Mouse (Mus musculus) retina, embryonic 14.5 days (tissue): ENCODE data around the gene Myg1.

Experiments
- DNase-seq: peaks from one replicate; pipeline ENCODE4 v3.0.0-alpha.2; 2015; ENCODE audit warnings: low spot score

The Myg1 gene

GRCm38 (mm10) chr15:102346444-102346843 lies 14.9 kb downstream of the Myg1 start:
- DNase-seq, result no peak

- DNase-seq, result peak; percentile 96
These were observed 18.8 kb downstream of the Myg1 start, which contains the start of gene Aaas for GRCm38 (mm10) chr15:102350138-102350941. TSS of gene Aaas (minus strand) at chr15:102350771.

DNA sequence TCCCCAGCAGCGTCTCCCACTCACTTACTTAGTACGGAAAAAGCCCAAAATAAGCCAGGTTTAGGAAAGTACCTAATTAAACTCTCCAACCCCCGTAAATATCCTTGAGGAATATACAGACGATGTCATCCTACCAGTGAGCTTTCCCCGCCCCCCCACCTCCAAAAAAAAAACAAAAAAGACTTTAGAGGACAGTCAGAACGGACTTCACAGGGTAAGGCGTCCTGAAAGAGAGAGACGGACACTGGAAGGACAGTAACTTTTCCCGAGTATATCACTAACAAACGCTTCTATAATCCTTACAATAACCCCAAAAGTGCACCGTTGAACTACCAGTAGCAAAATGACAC lies 19.4 kb downstream of the Myg1 start:
- DNase-seq, result no peak

GRCm38 (mm10) chr15:102352177-102352576 lies 20.7 kb downstream of the Myg1 start:
- no peak for DNase-seq

GRCm38 (mm10) chr15:102353986-102354385 lies 22.5 kb downstream of the Myg1 start:
- no peak for DNase-seq

GRCm38 (mm10) chr15:102355134-102355870 lies 23.8 kb downstream of the Myg1 start:
- DNase-seq, result peak; percentile 72

DNA sequence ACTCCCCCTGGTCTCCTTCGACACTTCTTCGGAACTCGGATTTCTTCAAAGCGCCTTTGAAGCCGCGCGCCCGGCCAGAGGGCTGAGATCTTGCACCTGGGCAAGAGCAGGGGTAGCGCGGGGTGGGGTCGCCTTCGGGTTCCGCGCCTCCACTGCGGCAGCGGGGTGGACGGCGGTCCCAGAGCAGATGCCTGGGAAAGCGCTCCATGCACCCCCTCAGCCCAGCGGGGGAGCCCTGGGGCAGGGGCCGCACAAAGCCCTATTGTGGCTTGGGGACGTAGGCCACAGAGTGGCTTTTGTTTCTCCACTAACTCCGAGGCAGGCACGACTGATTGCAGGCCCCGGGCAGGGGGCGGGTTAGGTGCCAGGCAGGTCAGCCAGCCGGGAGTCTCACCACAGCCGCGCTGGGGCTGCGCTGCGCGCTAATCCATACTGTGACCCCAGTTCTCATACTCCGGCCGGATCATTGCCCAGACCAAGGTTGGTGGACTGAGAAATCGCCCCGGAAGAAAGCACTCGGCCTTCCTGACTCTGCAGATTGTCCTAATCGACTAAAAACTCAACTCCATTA lies 24.4 kb downstream of the Myg1 start:
- peak; percentile 68 for DNase-seq

DNA sequence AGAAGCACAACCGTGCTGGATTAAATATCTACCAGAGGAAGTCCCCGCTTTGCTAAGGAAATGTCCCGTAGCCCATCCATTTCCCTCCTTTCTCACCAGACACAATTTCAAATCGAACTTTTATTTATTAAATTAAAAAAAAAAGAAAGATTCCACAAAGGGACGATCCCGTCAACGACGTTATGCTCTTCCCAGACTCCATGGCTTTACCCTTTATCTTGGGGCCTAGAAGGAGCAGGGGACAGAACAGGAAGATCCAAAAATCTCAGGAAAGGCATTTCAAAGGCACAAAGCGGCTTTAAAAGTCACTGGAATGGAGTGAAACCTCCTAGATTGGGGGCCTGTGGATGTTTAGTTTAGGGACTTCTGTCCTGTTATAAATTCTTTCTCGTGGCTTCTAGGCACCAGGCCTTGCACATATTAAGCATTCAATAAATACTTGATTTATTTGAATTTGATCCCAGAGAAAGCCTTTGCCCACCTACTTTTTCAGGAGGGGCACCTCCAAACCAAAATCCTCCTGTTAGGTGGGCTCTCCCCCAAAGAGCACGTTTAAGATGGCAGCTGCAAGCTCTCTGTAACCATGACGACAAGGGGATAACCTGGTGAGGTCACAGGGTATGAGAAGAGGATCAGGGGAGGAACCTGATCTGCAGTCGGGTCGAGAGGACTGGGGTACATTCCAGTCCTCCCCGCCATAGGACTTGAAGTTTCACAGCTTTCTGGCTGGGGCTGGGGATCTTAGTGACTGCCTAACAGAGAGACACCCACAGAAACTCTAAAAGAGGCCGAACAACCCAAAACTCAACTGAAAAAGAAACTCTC lies 25.2 kb downstream of the Myg1 start:
- DNase-seq, result no peak

DNA sequence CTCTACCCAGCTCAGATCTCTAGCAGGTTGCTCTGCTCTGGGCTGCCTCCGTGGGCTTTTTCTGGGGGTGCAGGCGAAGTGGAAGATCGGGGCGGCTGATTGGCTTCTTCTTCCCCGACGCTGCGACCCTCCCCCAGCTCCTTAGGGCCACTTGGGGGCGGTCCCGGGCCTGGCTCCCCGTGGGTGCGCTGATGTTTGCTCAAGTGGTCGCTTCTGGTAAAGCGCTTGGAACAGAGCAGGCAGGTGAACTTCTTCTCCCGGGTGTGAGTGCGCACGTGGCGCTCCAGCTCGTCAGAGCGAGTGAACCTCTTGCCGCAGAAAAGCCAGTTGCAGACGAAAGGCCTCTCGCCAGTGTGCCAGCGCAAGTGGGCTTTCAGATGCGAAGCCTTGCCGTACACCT lies 26.6 kb downstream of the Myg1 start:
- peak; percentile 63 for DNase-seq

DNA sequence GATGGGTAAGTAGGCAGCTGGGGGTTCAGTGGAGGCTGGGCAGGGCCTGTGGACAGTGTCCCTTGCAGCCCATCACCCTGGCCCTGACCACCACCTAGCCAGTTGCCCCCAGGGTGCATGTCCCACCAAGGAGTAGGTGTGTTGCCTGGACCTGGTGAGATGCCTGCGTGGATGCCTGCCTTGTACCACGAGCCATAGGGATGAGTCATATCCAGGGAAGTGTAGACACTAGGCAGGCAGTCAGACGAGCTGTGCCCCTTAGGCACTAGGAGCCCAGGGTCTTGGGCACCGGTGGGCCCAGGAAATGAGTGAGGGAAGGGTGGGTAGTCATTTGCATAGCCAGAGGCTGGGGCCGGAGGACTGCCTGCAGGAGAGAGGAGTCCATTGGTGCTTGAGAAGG lies 27.3 kb downstream of the Myg1 start:
- DNase-seq, result no peak

- DNase-seq, result no peak
These were observed 31.1 kb downstream of the Myg1 start for GRCm38 (mm10) chr15:102362648-102363047.

DNA sequence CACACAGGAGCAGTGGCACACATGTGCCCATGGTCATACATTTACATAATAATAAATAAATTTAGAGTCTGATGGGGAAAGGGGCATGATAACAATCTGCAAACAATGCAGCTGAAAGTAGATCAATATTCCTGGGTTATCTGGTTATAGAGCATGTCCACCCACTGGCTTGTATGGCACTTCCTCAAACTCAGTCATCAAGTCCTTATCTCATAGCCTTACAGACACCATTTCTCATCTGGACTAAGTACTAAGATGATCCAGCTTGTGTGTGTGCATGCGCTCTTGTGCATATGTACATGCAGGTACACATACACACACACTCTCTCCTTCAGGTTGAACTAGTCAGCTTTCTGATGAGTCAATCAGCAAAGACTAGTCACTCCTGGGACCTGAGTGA lies 33.2 kb downstream of the Myg1 start:
- DNase-seq, result no peak

- DNase-seq, result no peak
These were observed 34.7 kb downstream of the Myg1 start for GRCm38 (mm10) chr15:102366238-102366637.

DNA sequence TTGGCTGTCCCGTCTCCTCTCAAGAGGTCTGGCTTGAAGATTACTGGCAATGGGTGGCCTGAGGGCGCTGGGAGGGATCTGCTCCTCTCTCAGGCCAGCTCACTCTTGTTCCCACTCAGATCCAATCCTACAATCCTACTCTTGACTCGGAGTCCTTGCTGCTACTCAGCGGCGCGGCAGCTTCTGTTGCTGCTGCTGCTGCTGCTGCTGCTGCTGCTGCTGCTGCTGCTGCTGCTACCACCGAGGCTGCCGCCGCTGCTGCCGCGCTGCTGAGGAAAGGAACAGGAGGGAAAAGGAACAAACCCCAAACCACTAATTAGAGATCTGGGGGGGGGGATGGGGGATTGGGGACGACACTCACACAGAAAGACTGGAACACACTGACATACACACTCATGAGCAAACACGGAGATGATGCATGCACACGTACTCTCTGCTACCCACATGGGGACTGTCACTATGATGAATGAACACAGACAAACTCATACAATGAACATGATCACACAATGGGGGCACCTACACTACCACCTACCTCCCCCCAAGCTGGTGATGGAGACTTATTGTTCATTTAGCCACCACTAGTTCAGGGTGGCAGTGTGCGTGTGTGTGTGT lies 35.3 kb downstream of the Myg1 start, which contains the start of gene Sp7:
TSS of gene Sp7 (minus strand) at position 450 of the 612 bp plus-strand sequence.
- peak; percentile 48 for DNase-seq

- DNase-seq, result no peak
These were observed 38.5 kb downstream of the Myg1 start for GRCm38 (mm10) chr15:102369972-102370371.

GRCm38 (mm10) chr15:102370727-102371126 lies 39.2 kb downstream of the Myg1 start:
- no peak for DNase-seq

GRCm38 (mm10) chr15:102376453-102377162 lies 45.1 kb downstream of the Myg1 start:
- peak; percentile 49 for DNase-seq

DNA sequence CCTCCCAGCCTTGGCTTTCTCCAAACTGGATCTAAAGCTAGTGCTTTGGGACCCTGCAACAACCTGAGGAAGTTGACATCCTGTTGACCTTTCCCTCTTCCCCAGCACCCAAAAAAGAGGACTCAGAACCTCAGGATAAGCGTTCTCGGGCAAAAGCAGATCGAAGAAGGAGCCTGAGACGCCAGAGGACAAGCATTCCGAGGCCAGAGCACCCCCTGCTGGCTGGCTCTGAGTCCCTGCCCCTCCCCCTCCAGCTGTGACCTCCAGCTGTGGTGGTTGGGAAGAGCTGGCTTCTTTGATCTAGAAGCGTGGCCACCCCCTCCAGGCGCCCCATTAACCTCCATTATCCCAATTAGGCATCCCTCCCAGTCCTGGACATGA lies 45.6 kb downstream of the Myg1 start:
- peak; percentile 90 for DNase-seq

- no peak for DNase-seq
These were observed 46.3 kb downstream of the Myg1 start for GRCm38 (mm10) chr15:102377810-102378262.

GRCm38 (mm10) chr15:102381575-102381974 lies 50.1 kb downstream of the Myg1 start:
- peak; percentile 96 for DNase-seq

DNA sequence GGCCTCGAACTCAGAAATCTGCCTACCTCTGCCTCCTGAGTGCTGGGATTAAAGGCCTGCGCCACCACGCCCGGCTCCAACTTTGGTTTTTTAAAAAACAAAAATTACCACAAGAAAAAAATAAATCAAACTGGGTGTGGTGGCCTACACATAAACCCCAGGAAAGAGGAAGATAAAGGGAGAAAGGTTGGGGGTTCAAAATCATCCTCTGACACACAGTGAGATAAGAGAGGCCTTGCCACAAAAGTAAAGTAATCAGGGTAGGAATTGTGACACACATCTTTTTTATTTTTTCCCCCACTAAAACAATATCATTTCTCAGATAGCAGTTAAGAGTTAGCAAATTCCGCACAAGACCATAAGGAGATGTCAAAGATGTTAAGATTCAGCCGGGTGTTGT lies 52.2 kb downstream of the Myg1 start:
- no peak for DNase-seq
